Mouse (Mus musculus): ENCODE measurements around the gene Stambp. TPM values are rescaled to one million over a fixed set of nuclear protein-coding genes. Genes with fewer than 3 reads are reported as not detected.
"Not testable (repeated sequence)": the region's sequence is repeated elsewhere in the genome, so short reads cannot be mapped to it uniquely, and the experiment has no call there.

The Stambp gene
- total RNA-seq (2021) = 1 to 10 TPM; 5.5 to 6.5 TPM
- long read RNA-seq, experiment 1, transcript Stambp-201 (10 exons, 2,364 nt) = major isoform, 7 of 7 reads
- long read RNA-seq, experiment 1, partial matches to known transcripts = 0 of 7 reads
- long read RNA-seq, experiment 1, other reads (novel, unspliced or antisense) = 0 of 7 reads
- long read RNA-seq, experiment 2, transcript Stambp-201 (10 exons, 2,364 nt) = major isoform, 5 of 5 reads
- long read RNA-seq, experiment 2, partial matches to known transcripts = 0 of 5 reads
- long read RNA-seq, experiment 2, other reads (novel, unspliced or antisense) = 0 of 5 reads

GRCm38 (mm10) chr6:83572671-83573070 is at the start of gene Stambp:
Gene Stambp, minus strand, starts transcription at chr6:83572729.
- DNase-seq = no peak
- intact Hi-C loops (cut with DNase I) = no loop called here

- intact Hi-C loops (cut with DNase I) = no loop called here
- no peak for DNase-seq
Observed at GRCm38 (mm10) chr6:83619955-83620354, 47.4 kb upstream of the Stambp start.

GRCm38 (mm10) chr6:83617581-83618335 is 45.2 kb upstream of the Stambp start:
- DNase-seq = no peak
- intact Hi-C loops (cut with DNase I) = no loop called here

DNA sequence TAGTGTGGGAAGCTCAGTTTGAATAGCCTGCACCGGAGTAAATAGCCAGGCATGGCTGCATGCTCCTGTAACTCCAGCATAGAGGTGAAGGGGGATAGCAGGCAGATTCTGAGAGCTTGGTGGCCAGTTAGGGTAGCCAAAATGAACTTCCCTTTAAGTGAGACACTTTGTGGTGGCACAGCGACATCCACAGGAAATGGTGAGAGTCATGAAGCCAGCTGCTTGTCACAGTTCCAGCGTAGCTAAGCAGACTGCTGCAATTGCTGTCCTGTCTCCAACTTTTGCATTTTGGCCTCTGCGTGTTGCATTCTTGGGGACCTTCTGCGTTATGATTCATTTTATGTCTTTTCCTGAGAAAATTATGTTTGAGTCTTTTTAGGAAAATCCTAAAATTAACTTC is 44.0 kb upstream of the Stambp start:
- intact Hi-C loops (cut with DNase I) = loop anchor here (1.0 kb wide), 1 partner anchor 33 kb away; no protein-coding TSS in a partner anchor
- DNase-seq = peak; percentile 49 to 67

DNA sequence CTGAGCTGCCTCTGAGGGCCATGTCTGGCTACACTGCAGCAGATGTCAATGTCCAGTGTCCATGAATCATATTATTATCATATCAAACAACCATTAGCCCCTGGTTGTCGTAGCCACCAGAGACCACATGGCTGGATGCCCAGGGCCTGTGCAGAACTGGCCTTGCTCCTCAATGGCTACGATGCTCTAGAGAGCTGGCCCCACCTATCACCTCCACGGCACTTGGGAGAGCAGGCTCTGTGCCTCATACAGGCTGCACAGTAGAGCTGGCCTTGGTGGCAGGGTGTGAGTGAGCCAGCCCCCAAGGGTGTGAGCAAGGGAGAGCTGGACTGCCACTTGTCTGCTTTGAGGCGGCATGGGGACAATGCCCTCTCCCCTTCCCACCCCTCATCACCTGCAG is 41.9 kb upstream of the Stambp start:
- intact Hi-C loops (cut with DNase I) = no loop called here
- no peak for DNase-seq

GRCm38 (mm10) chr6:83612976-83613375 is 40.4 kb upstream of the Stambp start:
- DNase-seq = no peak
- intact Hi-C loops (cut with DNase I) = no loop called here

DNA sequence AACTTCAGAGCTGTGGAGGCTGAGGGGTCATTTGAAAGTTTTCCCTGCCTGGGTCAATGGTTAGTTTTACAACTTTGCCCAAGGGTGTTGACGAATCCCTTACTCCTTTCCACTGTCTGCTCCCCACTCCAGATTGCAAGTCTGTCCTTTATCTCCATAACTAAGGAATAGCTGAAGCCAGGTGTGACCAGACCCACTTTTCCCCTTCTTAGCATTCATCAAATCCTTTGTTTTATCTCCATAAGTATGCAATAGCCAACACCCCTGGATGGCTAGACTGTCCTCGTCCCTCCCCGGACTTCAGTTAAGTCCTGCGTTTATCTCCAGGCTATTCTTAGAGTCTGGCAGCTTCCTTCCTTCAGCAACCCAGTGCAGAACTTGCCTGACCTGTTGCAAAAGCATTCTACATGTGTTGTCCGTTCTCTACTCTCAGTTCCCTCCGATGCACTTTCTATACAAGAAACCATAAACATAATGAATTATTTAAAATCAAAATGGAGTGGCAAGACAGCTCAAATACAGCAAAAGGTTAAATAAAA is 27.2 kb upstream of the Stambp start:
- no peak for DNase-seq
- intact Hi-C loops (cut with DNase I) = no loop called here

GRCm38 (mm10) chr6:83599060-83599550 is 26.6 kb upstream of the Stambp start:
- no peak for DNase-seq
- intact Hi-C loops (cut with DNase I) = no loop called here

DNA sequence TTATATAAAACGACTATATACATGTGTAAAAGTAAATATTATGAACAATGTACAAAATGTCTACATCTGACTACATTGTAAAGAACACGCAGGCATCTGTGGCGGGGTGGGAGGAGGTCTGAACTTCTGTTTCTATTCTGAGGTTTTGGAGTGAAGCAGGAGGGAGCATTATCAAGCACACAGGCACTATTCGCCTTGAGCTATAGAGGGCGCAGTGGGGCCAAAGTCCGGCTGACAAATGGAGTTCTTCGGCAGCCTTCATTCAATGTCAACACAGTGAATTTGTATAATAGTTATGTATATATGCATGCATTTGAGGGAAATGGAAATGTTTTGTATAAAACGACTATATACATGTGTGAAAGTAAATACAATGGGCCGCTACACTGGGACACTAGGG is 26.1 kb upstream of the Stambp start:
- intact Hi-C loops (cut with DNase I) = no loop called here

GRCm38 (mm10) chr6:83597988-83598387 is 25.5 kb upstream of the Stambp start:
- intact Hi-C loops (cut with DNase I) = no loop called here
- no peak for DNase-seq

More for the DNA sequence above, 26.1 kb upstream of the Stambp start:
- peak in 1 of 2 experiments; percentile 25 for DNase-seq

DNA sequence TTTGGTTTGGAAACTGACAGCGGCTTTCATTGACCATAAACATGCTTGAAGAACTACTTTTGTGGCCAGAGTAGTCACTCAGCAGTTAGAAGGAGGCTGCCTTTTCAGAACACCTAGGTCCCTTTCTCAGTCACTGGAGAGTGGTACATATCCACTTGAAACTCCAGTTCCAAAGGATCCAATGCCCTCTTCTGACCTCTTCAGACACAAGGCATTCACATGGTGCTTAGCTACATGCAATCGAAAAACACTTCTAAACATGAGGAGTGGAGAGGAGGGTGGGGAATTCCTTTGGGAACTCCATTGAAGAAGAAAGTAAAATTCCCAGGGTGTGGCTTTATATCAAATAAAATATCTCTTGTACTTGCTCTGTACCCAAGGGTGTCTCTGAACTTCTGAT is 22.5 kb upstream of the Stambp start:
- intact Hi-C loops (cut with DNase I) = no loop called here
- no peak for DNase-seq

DNA sequence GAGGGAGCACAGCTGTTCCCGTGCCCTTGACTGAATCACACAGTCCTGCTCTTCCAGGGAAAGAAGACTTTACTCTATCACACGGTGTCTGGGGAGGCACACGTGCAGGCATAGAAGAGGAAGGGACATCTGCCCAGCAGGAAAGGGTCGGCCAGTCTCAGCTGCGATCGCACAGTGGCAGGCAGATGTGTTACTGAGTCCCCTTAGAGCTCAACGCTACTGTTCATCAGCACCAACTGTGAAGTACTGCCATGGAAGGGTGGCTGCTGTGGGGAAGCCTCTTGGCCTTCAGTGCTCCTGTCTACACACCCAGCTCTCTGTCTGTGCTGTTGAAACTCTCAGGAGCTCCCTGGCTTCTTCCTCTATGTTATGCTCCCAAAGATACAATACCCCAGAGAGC is 21.4 kb upstream of the Stambp start:
- DNase-seq = no peak
- intact Hi-C loops (cut with DNase I) = no loop called here

- intact Hi-C loops (cut with DNase I) = no loop called here
- DNase-seq = no peak
Observed at GRCm38 (mm10) chr6:83592051-83592450, 19.5 kb upstream of the Stambp start.

DNA sequence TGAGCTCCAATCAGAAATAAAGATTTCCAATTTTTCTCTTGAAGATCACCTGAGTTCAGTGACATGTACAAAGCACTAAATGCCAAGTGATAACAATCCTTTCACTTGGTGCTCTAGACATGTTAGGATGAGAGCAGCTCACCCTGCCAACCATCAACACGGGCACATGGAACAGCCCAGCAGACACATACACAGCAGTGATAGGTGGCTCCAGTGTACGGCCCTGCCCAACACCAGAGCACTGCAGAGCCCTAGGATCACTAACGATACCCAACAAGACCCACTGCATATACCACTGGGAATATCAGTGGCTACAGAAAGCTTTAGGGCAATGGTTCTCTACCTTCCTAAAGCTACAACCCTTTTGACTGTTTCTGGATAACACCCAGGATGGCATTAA is 17.8 kb upstream of the Stambp start:
- DNase-seq = no peak
- intact Hi-C loops (cut with DNase I) = no loop called here

- intact Hi-C loops (cut with DNase I); DNase-seq: not testable (repeated sequence)
Observed at GRCm38 (mm10) chr6:83587191-83587590, 14.7 kb upstream of the Stambp start.

GRCm38 (mm10) chr6:83585328-83585727 is 12.8 kb upstream of the Stambp start:
- DNase-seq; intact Hi-C loops (cut with DNase I): not testable (repeated sequence)

- DNase-seq = no peak
- intact Hi-C loops (cut with DNase I) = loop anchor here (1.0 to 2.0 kb wide), 2 partner anchors 33 to 89 kb away; no protein-coding TSS in a partner anchor
Observed at GRCm38 (mm10) chr6:83583591-83583990, 11.1 kb upstream of the Stambp start.

- intact Hi-C loops (cut with DNase I) = loop anchor here (1.0 to 2.0 kb wide), 2 partner anchors 33 to 90 kb away; no protein-coding TSS in a partner anchor
Observed at GRCm38 (mm10) chr6:83582938-83583270, 10.4 kb upstream of the Stambp start.

DNA sequence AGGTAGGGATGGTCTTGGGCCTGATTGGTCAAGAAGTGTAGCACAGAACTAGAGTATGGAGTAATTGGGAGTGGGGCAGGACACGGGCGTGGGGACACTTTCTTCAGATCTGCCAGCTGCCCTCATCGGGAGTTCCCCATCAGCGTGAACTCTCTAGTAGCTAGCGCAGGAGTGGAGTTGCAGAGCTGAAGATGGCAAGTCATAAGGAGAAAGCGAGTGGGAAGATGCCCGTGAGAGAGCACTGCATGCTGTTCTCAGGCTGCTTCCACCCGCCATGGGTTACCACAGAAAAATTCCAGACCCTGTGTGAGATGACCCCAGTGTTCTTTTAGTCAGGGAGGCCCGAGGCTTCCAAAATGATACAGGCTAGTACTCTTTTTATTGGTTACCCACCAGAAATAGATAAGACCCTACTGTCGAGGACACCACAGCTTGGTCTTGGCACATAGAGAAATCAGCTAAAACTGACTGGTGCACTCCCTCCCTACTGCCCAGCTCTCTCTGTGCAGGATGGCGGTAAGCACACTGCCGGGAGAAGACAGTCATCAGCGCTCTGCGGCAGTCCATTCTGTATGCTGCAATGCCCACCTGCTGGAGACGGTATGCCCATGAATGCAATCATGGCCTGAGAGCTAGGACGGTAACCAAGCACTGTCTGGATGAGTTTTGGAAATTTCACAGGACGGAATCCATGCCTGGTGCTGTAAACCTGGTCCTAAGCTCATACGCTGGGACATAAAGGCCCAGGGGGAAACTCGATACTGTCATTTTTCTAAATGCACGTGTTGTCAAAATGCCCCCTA is 9.8 kb upstream of the Stambp start:
- DNase-seq = no peak
- intact Hi-C loops (cut with DNase I) = loop anchor here (2.0 kb wide), 1 partner anchor 90 kb away; no protein-coding TSS in a partner anchor

More at GRCm38 (mm10) chr6:83582938-83583270, 10.4 kb upstream of the Stambp start:
- DNase-seq = peak in 1 of 2 experiments; percentile 7

DNA sequence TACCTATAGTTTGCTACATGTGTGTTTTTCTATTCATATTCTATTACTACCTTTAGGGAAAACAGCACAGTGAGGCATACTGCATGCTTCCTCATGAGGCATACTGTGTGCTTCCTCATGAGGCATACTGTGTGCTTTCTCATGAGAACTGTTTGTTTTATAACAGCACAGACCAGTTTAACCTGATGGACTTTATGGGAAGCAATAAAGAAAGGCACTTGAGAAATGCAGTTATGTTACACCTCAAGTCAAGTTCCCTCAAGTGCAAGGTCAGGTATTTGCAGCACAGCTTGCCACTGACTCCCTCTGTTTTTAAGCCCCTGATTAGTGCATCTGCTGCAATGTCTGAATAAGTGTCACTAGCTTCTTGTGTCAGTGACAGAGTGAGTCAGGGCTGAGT is 5.0 kb upstream of the Stambp start:
- intact Hi-C loops (cut with DNase I) = no loop called here
- DNase-seq = no peak

All from gastrocnemius, postnatal 36 days (tissue).